Mouse (Mus musculus) cortical plate, adult 2 months (tissue): ENCODE results near the gene Olfr148.

ENCODE experiments used
- CTCF ChIP-seq: fragments of 200-500 bp; IDR thresholded peaks from 2 replicates; pipeline ENCODE4 v1.5.1; 2011; ENCODE audit warnings: mild to moderate bottlenecking, control low read depth, low read length; ENCODE audit not compliant: insufficient read depth; ENCODE audit errors: extremely low read depth
- POLR2A ChIP-seq: fragments of 200-500 bp; IDR thresholded peaks from 2 replicates; pipeline ENCODE4 v1.6.1; 2011; ENCODE audit warnings: mild to moderate bottlenecking, low read length, control low read depth; ENCODE audit not compliant: insufficient read depth; ENCODE audit errors: extremely low read depth

- TF ChIP-seq CTCF (no peak), POLR2A (no peak)
Measured at GRCm38 (mm10) chr9:39602536-39603332, 7.7 kb upstream of the Olfr148 start.
